Mouse (Mus musculus) lung, postnatal 0 days (tissue): ENCODE results near the gene Hist1h2ag. TPM values are rescaled to one million over a fixed set of nuclear protein-coding genes. Genes with fewer than 3 reads are reported as not detected.

Experiments
- ATAC-seq: fragments of 200-750 bp; cut with Nextera tagmentation; 2 replicates; pipeline ENCODE4 v1.8.0; 2017; ENCODE audit warnings: moderate library complexity
- DNase-seq: peaks from one replicate; pipeline ENCODE4 v3.0.0-alpha.2; 2016; ENCODE audit warnings: low spot score
- H3K27ac ChIP-seq: fragments of 300-500 bp; sonication (generic); 2 replicates; pipeline ENCODE4 v1.5.1; 2014; ENCODE audit warnings: antibody characterized with exemption, mild to moderate bottlenecking, low read length, mixed read lengths
- H3K27me3 ChIP-seq: fragments of 300-500 bp; sonication (generic); replicated peaks from 2 replicates; pipeline ENCODE4 v1.6.1; 2014; ENCODE audit warnings: low read length, mixed read lengths; ENCODE audit not compliant: insufficient read depth
- H3K36me3 ChIP-seq: fragments of 300-500 bp; sonication (generic); 2 replicates; pipeline ENCODE4 v1.6.1; 2014; ENCODE audit warnings: low read length, mixed read lengths; ENCODE audit not compliant: insufficient read depth
- H3K4me1 ChIP-seq: fragments of 300-500 bp; sonication (generic); 2 replicates; pipeline ENCODE4 v1.6.1; 2014; ENCODE audit warnings: antibody characterized with exemption, low read depth, low read length, mixed read lengths; ENCODE audit not compliant: insufficient read depth
- H3K4me2 ChIP-seq: fragments of 300-500 bp; sonication (generic); replicated peaks from 2 replicates; pipeline ENCODE4 v1.6.1; 2014; ENCODE audit warnings: low read depth, mild to moderate bottlenecking, low read length, moderate library complexity, mixed read lengths
- H3K4me3 ChIP-seq: fragments of 300-500 bp; sonication (generic); 2 replicates; pipeline ENCODE4 v1.5.1; 2014; ENCODE audit warnings: low read depth, low read length
- H3K9ac ChIP-seq: fragments of 300-500 bp; sonication (generic); replicated peaks from 2 replicates; pipeline ENCODE4 v1.6.1; 2014; ENCODE audit warnings: low read depth, mild to moderate bottlenecking
- H3K9me3 ChIP-seq: fragments of 300-500 bp; sonication (generic); 2 replicates; pipeline ENCODE4 v1.6.1; 2016; ENCODE audit warnings: low read length, mixed read lengths
- CTCF ChIP-seq: IDR thresholded peaks from 2 replicates; pipeline ENCODE4 v1.5.1; 2016; ENCODE audit warnings: antibody characterized with exemption, mild to moderate bottlenecking
- EP300 ChIP-seq: IDR thresholded peaks from 2 replicates; pipeline ENCODE4 v1.6.1; 2016; ENCODE audit warnings: antibody characterized with exemption, mild to moderate bottlenecking, control low read depth
- WGBS: fragments of 180-500 bp; shearing (Covaris S2); extraction: QIAGEN DNeasy Blood & Tissue Kit; methylation state at CpG from one replicate; pipeline ENCODE4 v1.1.7; 2014; 5-methylcytosine and 5-hydroxymethylcytosine counted together
- polyA plus RNA-seq: library from polyadenylated mRNA; unstranded; fragments of >200 nt; fragmentation: Nextera tagmentation; extraction: Ambion mirVana; gene quantifications from 2 replicates; pipeline ENCODE4 v1.2.1, GENCODE M21; 2015

Hist1h2ag gene
- polyA plus RNA-seq, 1 experiment from 2014 or later = 2.7 TPM

GRCm38 (mm10) chr13:22026058-22027031 lies 16.4 kb downstream of the Hist1h2ag start:
- Histone ChIP-seq H3K4me1 (peaks cover 4% of the 10 kb centered on the region; the same call in 1 of the 2 replicates), H3K9ac (peak overlapping the region; percentile 26), H3K4me3 (peak overlapping the region; percentile 51), H3K4me2 (peak overlapping the region; percentile 65), H3K36me3 (no peaks in the 10 kb centered on the region), H3K9me3 (no peaks in the 10 kb centered on the region), H3K27ac (no peak overlapping the region), H3K27me3 (no peaks in the 10 kb centered on the region)
- 3% methylated on average over 35 of the region's 35 CpGs for WGBS
- TF ChIP-seq EP300 = no peak
- no peak for TF ChIP-seq CTCF
- DNase-seq = peak; percentile 82
- peak; percentile 62 for ATAC-seq

DNA sequence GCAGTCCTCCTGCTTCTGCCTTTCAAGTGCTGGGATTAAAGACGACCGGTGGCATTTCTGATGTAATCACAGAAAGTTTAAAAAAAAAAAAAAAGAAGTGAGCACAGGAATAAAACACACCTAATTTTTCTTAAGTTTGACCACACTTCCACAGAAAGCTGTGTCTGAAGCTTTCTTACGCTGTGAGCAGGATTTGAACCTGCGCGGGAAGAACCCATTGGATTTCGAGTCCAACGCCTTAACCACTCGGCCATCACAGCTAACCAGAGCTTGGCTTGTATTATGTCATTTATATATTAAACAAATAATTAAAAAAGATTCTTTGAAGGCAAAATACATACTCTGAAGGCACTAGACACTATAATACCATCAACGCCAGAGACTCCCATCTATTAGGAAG lies 20.5 kb downstream of the Hist1h2ag start:
- peak; percentile 89 for DNase-seq
- H3K9me3 ChIP-seq = no peaks in the 10 kb centered on the region
- no peak overlapping the region for H3K27ac ChIP-seq
- peak overlapping the region; percentile 43; the same call in 1 of the 2 replicates for H3K9ac ChIP-seq
- TF ChIP-seq EP300 (peak; percentile 39; the same call in 1 of the 2 replicates), CTCF (no peak)
- peaks cover 4% of the 10 kb centered on the region; the same call in 1 of the 2 replicates for H3K4me1 ChIP-seq
- H3K4me2 ChIP-seq = peak overlapping the region; percentile 76
- no peaks in the 10 kb centered on the region for H3K27me3 ChIP-seq
- H3K4me3 ChIP-seq = peak overlapping the region; percentile 51
- peak; percentile 77 for ATAC-seq
- H3K36me3 ChIP-seq = no peaks in the 10 kb centered on the region
- 0% methylated on average over 9 of the region's 9 CpGs for WGBS

DNA sequence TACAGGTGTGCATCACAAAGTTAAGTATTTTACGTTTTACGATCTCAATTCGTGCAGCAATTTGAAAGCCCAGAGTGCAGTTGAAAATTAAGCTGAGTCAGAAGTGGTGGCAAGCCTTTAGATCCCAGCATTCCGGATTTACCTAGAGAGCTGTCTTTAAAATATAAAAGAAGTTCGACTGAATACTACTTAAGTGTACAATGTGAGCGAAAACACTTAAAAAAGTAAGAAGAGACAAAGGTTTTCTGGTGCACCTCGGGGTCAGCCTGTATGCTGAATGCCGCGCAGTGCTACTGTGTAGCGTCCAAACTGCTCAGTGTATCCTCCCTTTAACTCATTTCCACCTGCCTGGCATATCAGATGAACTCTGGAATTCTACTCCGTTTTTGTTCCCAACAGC lies 21.2 kb downstream of the Hist1h2ag start:
- ATAC-seq = 0 out of 2 replicates have a peak, but pooled peaks have one; percentile 34
- no peaks in the 10 kb centered on the region for H3K9me3 ChIP-seq
- H3K4me1 ChIP-seq = peaks cover 4% of the 10 kb centered on the region; the same call in 1 of the 2 replicates
- no peaks in the 10 kb centered on the region for H3K36me3 ChIP-seq
- 1% methylated on average over 11 of the region's 11 CpGs for WGBS
- H3K27me3 ChIP-seq = no peaks in the 10 kb centered on the region; the same call in 1 of the 2 replicates
- no peak for DNase-seq
- H3K9ac ChIP-seq = peak overlapping the region; percentile 43
- TF ChIP-seq EP300 = no peak
- no peak for TF ChIP-seq CTCF
- H3K4me3 ChIP-seq = peak overlapping the region; percentile 51
- H3K4me2 ChIP-seq = peak overlapping the region; percentile 76
- no peak overlapping the region; the same call in 1 of the 2 replicates for H3K27ac ChIP-seq

- Histone ChIP-seq H3K27me3 (no peaks in the 10 kb centered on the region; the same call in 1 of the 2 replicates), H3K4me1 (peaks cover 2% of the 10 kb centered on the region; the same call in 1 of the 2 replicates), H3K9ac (no peak overlapping the region; the same call in 1 of the 2 replicates), H3K9me3 (no peaks in the 10 kb centered on the region), H3K4me2 (peak overlapping the region; percentile 76), H3K4me3 (peak overlapping the region; percentile 51), H3K27ac (no peak overlapping the region), H3K36me3 (no peaks in the 10 kb centered on the region)
- WGBS = 0% methylated on average over 8 of the region's 8 CpGs
- DNase-seq = peak; percentile 77
- peak; percentile 65 for ATAC-seq
- no peak; the same call in 1 of the 2 replicates for TF ChIP-seq EP300
- no peak for TF ChIP-seq CTCF
Observed at GRCm38 (mm10) chr13:22020901-22021339, 21.8 kb downstream of the Hist1h2ag start.

GRCm38 (mm10) chr13:22019934-22020835 lies 22.6 kb downstream of the Hist1h2ag start:
- H3K4me2 ChIP-seq = peak overlapping the region; percentile 76
- TF ChIP-seq CTCF = no peak
- no peak for TF ChIP-seq EP300
- DNase-seq (peak; percentile 58), ATAC-seq (peak; percentile 39; the same call in 1 of the 2 replicates)
- no peak overlapping the region for H3K27ac ChIP-seq
- H3K9ac ChIP-seq = peak overlapping the region; percentile 26; the same call in 1 of the 2 replicates
- H3K36me3 ChIP-seq = no peaks in the 10 kb centered on the region
- no peaks in the 10 kb centered on the region for H3K9me3 ChIP-seq
- WGBS = under 1% methylated on average over 44 of the region's 44 CpGs
- peaks cover 3% of the 10 kb centered on the region for H3K27me3 ChIP-seq
- H3K4me3 ChIP-seq = peak overlapping the region; percentile 51
- H3K4me1 ChIP-seq = no peaks in the 10 kb centered on the region
